In the genomic region with DNA sequence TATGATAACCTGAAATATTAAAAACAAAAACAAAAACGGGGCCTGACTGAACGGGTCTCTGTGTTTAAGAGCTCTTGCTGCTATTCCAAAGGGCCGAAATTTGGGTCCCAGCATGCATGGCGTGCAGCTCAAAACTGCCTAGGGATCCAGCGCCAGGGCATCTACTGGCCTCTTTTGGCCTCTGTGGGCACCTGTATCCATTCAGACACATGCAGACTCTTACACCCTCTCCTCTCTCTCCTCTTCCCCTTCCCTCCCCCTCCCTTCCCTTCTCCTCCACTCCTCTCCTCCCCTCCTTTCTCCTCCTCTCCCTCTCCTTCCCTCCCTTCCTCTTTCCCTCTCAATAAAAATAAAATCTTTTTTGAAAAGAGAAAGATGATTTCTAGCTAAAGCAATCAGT, we compare ENCODE assay signal across 13 mouse cellular contexts. TPM values are rescaled to one million over a fixed set of nuclear protein-coding genes. Genes with fewer than 3 reads are reported as not detected.
DNase-seq lines count a peak whose midpoint lies in the region; ATAC-seq lines count a peak whose summit lies in the region.
"Had no signal": no experiment of that assay in that cellular context is flagged by ENCODE, and none has a peak within 500 bp of the region (broad histone marks: within the 10 kb centered on the region; RNA-seq: fewer than 3 reads in every experiment).

No protein-coding gene starts in this region.

- no peaks in the 10 kb centered on the region for H3K36me3 ChIP-seq in heart, embryonic 16.5 days (ENCODE audit: control insufficient read depth, insufficient read depth)
- no peaks in the 10 kb centered on the region for H3K36me3 ChIP-seq in forebrain, embryonic 12.5 days (replicated peaks)
- H3K36me3 ChIP-seq in midbrain, embryonic 13.5 days: no peaks in the 10 kb centered on the region

- 29% methylated on average over 5 of the region's 5 CpGs for WGBS in heart, embryonic 16.5 days
- 33% methylated on average over 5 of the region's 5 CpGs for WGBS in forebrain, embryonic 12.5 days
- 17% methylated on average over 5 of the region's 5 CpGs for WGBS in midbrain, embryonic 13.5 days

- H3K27me3 ChIP-seq in heart, embryonic 16.5 days (ENCODE audit: control insufficient read depth, insufficient read depth, low read length): 0 out of 2 replicates have a peak, but pooled peaks cover 8% of the 10 kb centered on the region
- no peaks in the 10 kb centered on the region; the same call in 1 of the 2 replicates for H3K27me3 ChIP-seq in forebrain, embryonic 12.5 days
- H3K27me3 ChIP-seq in midbrain, embryonic 13.5 days: no peaks in the 10 kb centered on the region

- H3K9me3 ChIP-seq in heart, embryonic 16.5 days (replicated peaks; ENCODE audit: control insufficient read depth, low read length): no peaks in the 10 kb centered on the region
- no peaks in the 10 kb centered on the region for H3K9me3 ChIP-seq in forebrain, embryonic 12.5 days
- H3K9me3 ChIP-seq in midbrain, embryonic 13.5 days: no peaks in the 10 kb centered on the region

- no peak for ATAC-seq in heart, embryonic 16.5 days (replicated peaks; ENCODE audit: extremely low read depth, insufficient read depth, low FRiP score)
- ATAC-seq in forebrain, embryonic 12.5 days (ENCODE audit: low FRiP score): peak; percentile 59; the same call in 1 of the 2 replicates
- ATAC-seq in midbrain, embryonic 13.5 days: peak; percentile 75
- no peak for ATAC-seq in erythroid progenitor cell, adult 5-6 weeks (replicated peaks; ENCODE audit: low FRiP score, poor library complexity, severe bottlenecking)

- no peak for DNase-seq in heart, postnatal 4 days
- peak; percentile 53 for DNase-seq in cerebellum, adult 11-12 months
- DNase-seq in layer of hippocampus, postnatal 36 days: no peak
- no peak for DNase-seq in kidney, postnatal 36 days
- DNase-seq: adrenal gland, adult 8-10 months; gastrocnemius, postnatal 14 days; liver; thymus, adult 2 months had no signal

- no peak overlapping the region for H3K4me3 ChIP-seq in heart, embryonic 16.5 days (ENCODE audit: low read length)
- H3K4me3 ChIP-seq in forebrain, embryonic 12.5 days (replicated peaks): peak overlapping the region; percentile 33
- H3K4me3 ChIP-seq in midbrain, embryonic 13.5 days (replicated peaks): peak overlapping the region; percentile 39
- H3K4me3 ChIP-seq: myocyte had no signal

- H3K4me1 ChIP-seq in heart, embryonic 16.5 days (ENCODE audit: control insufficient read depth, insufficient read depth, low read length): peaks cover 7% of the 10 kb centered on the region
- 0 out of 2 replicates have a peak, but pooled peaks cover 4% of the 10 kb centered on the region for H3K4me1 ChIP-seq in forebrain, embryonic 12.5 days
- 0 out of 2 replicates have a peak, but pooled peaks cover 5% of the 10 kb centered on the region for H3K4me1 ChIP-seq in midbrain, embryonic 13.5 days (replicated peaks)

- peak overlapping the region; percentile 49; the same call in 1 of the 2 replicates for H3K4me2 ChIP-seq in heart, embryonic 16.5 days (ENCODE audit: low read depth, low read length)
- peak overlapping the region; percentile 57 for H3K4me2 ChIP-seq in forebrain, embryonic 12.5 days
- peak overlapping the region; percentile 59 for H3K4me2 ChIP-seq in midbrain, embryonic 13.5 days (replicated peaks)

- H3K9ac ChIP-seq in heart, embryonic 16.5 days (ENCODE audit: low read length): no peak overlapping the region
- H3K9ac ChIP-seq in forebrain, embryonic 12.5 days: peak overlapping the region; percentile 40; the same call in 1 of the 2 replicates
- H3K9ac ChIP-seq in midbrain, embryonic 13.5 days (replicated peaks): peak overlapping the region; percentile 58

- H3K27ac ChIP-seq in heart, embryonic 16.5 days (ENCODE audit: low read length): no peak overlapping the region
- H3K27ac ChIP-seq in forebrain, embryonic 12.5 days: no peak overlapping the region
- peak overlapping the region; percentile 84; the same call in 1 of the 2 replicates for H3K27ac ChIP-seq in midbrain, embryonic 13.5 days

RNA-seq across cellular contexts. Expression of gene Dner, which starts 13.4 kb away (rescaled TPM):
- polyA plus RNA-seq in heart, embryonic 16.5 days (2015; fragmentation: Nextera tagmentation; extraction: Ambion mirVana): 0.38 and 0.51 TPM in 2 replicates
- under 1 TPM; 0.27 to 0.86 TPM for total RNA-seq in heart, postnatal 4 days (2021)
- polyA plus RNA-seq in forebrain, embryonic 12.5 days (2016; fragmentation: Nextera tagmentation; extraction: Ambion mirVana): 69.3 and 73.7 TPM in 2 replicates
- 156 and 168 TPM in 2 replicates for polyA plus RNA-seq in midbrain, embryonic 13.5 days (2015; fragmentation: Nextera tagmentation; extraction: Ambion mirVana)
- 100 to 1,000 TPM; 113 to 118 TPM for total RNA-seq in layer of hippocampus, postnatal 36 days (2021)
- not detected in 2 replicates for total RNA-seq in erythroid progenitor cell, adult 5-6 weeks (2015; ENCODE audit: low replicate concordance)
- not detected in 2 replicates for total RNA-seq in erythroid progenitor cell, adult 5-6 weeks (2017; ENCODE audit: low replicate concordance)

Comparison
In these comparisons a context has a peak if more than half of its experiments do, and no peak if none do; other contexts are left out.
1. ATAC-seq: peak in forebrain, embryonic 12.5 days (single experiment) and midbrain, embryonic 13.5 days (single experiment); none in heart, embryonic 16.5 days (single experiment) and erythroid progenitor cell, adult 5-6 weeks (single experiment).
2. RNA of gene Dner, which starts 13.4 kb away (total RNA-seq): 113 to 118 TPM in layer of hippocampus, postnatal 36 days; 0.27 to 0.86 TPM in heart, postnatal 4 days and not detected in erythroid progenitor cell, adult 5-6 weeks; every median in the first group is over 10 times any median in the second.
3. Peak in every context shown above with its lines, with median percentiles within 50 percentile points of each other: H3K4me2 ChIP-seq.